Mouse (Mus musculus) embryonic facial prominence, embryonic 12.5 days (tissue): ENCODE measurements around the gene Neurog3. TPM values are rescaled to one million over a fixed set of nuclear protein-coding genes. Genes with fewer than 3 reads are reported as not detected.

ENCODE experiments used
- ATAC-seq: fragments of 200-750 bp; cut with Nextera tagmentation; 2 replicates; pipeline ENCODE4 v1.8.0; 2017; ENCODE audit not compliant: insufficient number of reproducible peaks, insufficient read depth, low FRiP score, low TSS enrichment
- H3K27ac ChIP-seq: fragments of 300-500 bp; sonication (generic); 2 replicates; pipeline ENCODE4 v1.5.1; 2016; ENCODE audit warnings: mild to moderate bottlenecking
- H3K27me3 ChIP-seq: fragments of 300-500 bp; sonication (generic); 2 replicates; pipeline ENCODE4 v1.6.1; 2016; ENCODE audit warnings: mild to moderate bottlenecking, moderate library complexity
- H3K36me3 ChIP-seq: fragments of 300-500 bp; sonication (generic); 2 replicates; pipeline ENCODE4 v1.6.1; 2016; ENCODE audit warnings: mild to moderate bottlenecking
- H3K4me1 ChIP-seq: fragments of 300-500 bp; sonication (generic); 2 replicates; pipeline ENCODE4 v1.6.1; 2016
- H3K4me2 ChIP-seq: fragments of 300-500 bp; sonication (generic); replicated peaks from 2 replicates; pipeline ENCODE4 v1.6.1; 2016; ENCODE audit warnings: mild to moderate bottlenecking, moderate library complexity
- H3K4me3 ChIP-seq: fragments of 300-500 bp; sonication (generic); 2 replicates; pipeline ENCODE4 v1.5.1; 2016; ENCODE audit warnings: mild to moderate bottlenecking
- H3K9ac ChIP-seq: fragments of 300-500 bp; sonication (generic); 2 replicates; pipeline ENCODE4 v1.6.1; 2016; ENCODE audit warnings: mild to moderate bottlenecking, moderate library complexity
- H3K9me3 ChIP-seq: fragments of 300-500 bp; sonication (generic); 2 replicates; pipeline ENCODE4 v1.6.1; 2016; ENCODE audit warnings: mild to moderate bottlenecking, moderate library complexity
- WGBS: fragments of 180-500 bp; shearing (Covaris S2); methylation state at CpG from one replicate; pipeline ENCODE4 v1.1.7; 2016; 5-methylcytosine and 5-hydroxymethylcytosine counted together
- polyA plus RNA-seq: library from polyadenylated mRNA; unstranded; fragments of >200 nt; fragmentation: Nextera tagmentation; extraction: Ambion mirVana; gene quantifications from 2 replicates; pipeline ENCODE4 v1.2.1, GENCODE M21; 2016

The Neurog3 gene
- polyA plus RNA-seq, 1 experiment from 2014 or later = 0.24 TPM

DNA sequence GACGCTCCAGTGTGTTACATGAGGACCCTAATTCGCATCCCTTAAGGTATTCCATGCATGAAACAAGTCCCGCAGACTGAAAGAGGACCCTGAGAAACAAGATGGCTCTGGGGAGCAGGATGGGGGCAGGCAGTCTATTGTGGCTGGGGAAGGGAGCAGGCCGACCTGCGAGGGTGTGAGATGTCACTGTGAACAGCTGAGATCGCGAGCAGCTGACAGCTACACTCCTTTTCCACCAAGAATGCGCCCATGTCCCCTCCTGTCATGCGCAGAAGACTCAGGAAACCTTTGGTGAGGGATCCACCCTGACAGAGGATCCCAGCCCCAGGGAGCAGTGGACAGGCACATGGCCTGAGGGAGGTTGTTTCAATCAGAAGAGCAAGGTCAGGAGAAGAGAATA is 25.8 kb upstream of the Neurog3 start:
- Histone ChIP-seq H3K36me3 (no peaks in the 10 kb centered on the region), H3K27ac (no peak overlapping the region), H3K4me3 (no peak overlapping the region), H3K27me3 (peaks cover 39% of the 10 kb centered on the region), H3K4me1 (peaks cover 5% of the 10 kb centered on the region; the same call in 1 of the 2 replicates), H3K4me2 (no peak overlapping the region), H3K9me3 (no peaks in the 10 kb centered on the region), H3K9ac (no peak overlapping the region)
- no peak for ATAC-seq
- WGBS = 63% methylated on average over 9 of the region's 9 CpGs

DNA sequence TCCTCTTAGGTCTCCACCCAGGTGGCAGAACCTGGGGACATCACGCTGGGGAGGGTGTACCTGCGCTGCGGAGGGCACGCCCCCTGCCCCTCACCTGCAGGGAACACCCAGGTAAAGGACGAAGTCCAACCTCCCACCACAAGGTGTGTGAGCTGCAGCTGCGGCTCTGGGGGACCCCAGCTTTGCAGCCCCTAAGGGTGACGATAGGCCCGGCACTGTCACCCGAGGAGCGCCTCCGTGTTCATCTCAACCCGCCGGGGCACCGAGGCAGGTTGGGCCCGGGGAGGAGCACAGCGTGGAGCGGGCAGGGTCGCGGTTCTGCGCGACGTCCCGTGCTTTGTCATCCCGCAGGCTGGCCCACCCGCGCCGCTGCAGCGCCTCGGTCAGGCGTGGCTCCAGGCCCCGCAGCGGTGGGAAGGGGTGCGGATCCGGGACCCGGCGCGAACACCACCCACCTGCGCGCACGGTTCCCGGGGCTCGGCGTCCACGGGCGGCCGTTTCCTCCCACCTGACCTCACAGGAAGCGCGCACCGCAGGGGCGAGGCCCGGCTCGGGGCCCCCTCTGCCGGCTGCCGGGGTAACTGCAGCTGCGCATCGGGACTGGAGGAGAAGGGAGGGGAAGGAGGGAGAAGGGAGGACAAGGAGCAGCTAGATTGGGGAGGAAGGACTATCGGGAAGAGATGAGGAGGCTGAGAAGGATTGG is 22.2 kb upstream of the Neurog3 start:
- Histone ChIP-seq H3K27ac (no peak overlapping the region), H3K9me3 (no peaks in the 10 kb centered on the region), H3K9ac (peak overlapping the region; percentile 75), H3K27me3 (peaks cover 35% of the 10 kb centered on the region), H3K4me3 (peak overlapping the region; percentile 74), H3K4me2 (peak overlapping the region; percentile 97), H3K4me1 (peaks cover 4% of the 10 kb centered on the region; the same call in 1 of the 2 replicates), H3K36me3 (no peaks in the 10 kb centered on the region)
- WGBS = under 1% methylated on average over 57 of the region's 57 CpGs
- ATAC-seq = peak; percentile 49; the same call in 1 of the 2 replicates

DNA sequence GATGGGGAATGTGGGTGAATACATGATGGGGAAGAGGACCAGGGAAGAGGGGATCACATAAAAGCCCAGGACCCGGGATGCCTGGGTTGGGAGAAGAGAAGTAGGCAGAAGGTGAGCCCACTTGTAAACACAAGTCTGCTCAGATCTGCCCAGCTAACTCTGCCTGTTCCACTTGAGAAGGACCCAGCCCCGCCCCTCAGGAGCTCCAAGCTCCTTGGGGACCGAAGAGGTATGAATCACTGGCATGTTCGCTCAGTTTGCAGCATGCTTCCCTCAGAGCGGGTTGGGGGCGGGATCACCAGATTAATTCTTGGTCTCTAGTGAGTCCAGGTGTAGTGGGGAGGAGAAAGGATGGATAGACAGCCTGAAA is 21.7 kb upstream of the Neurog3 start:
- Histone ChIP-seq H3K27ac (no peak overlapping the region), H3K27me3 (peaks cover 35% of the 10 kb centered on the region)
- 0 out of 2 replicates have a peak, but pooled peaks have one; percentile 13 for ATAC-seq

DNA sequence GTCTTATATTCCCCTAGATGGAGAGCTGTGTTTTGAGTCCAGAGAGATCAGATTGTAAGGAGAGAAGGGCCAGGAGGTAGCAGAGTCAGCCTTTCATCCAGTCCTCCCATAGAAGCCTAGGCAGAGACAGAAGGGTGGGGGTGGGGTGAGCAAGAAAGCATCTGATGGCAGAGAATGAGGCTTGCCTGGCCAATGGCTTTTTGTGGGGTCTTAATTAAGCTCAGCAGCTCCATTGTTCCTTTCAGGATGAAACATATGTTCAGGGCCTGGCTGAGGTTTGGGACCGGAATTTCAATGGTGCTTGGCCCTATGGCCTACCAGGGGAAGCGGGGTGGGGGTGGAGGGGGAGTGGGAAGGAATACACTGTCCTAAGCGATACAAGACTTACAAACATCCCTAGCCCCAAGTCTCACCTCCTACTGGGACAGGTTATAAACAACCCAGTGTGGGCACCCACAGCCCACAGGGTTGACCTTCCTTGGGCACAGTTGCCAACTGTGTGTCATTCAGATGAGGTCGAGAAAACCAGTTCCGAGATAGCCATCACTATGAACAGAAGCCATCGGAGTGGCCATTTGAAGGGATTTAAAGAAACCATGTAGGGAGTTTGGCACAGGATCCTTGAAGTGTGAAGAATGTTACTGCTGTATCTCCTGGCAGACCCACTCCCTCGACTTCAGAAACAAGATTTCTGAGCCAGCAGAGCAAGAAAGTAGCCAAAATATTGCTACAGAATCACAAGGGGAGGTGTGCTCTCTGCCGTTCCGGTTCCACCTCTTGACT is 18.8 kb upstream of the Neurog3 start:
- Histone ChIP-seq H3K9ac (no peak overlapping the region), H3K4me1 (peaks cover 4% of the 10 kb centered on the region; the same call in 1 of the 2 replicates), H3K36me3 (no peaks in the 10 kb centered on the region), H3K4me2 (no peak overlapping the region), H3K27me3 (peaks cover 17% of the 10 kb centered on the region), H3K4me3 (no peak overlapping the region), H3K9me3 (no peaks in the 10 kb centered on the region), H3K27ac (no peak overlapping the region)
- no peak for ATAC-seq
- 72% methylated on average over 9 of the region's 9 CpGs for WGBS

More for the DNA sequence above, 21.7 kb upstream of the Neurog3 start:
- Histone ChIP-seq H3K4me1 (peaks cover 4% of the 10 kb centered on the region; the same call in 1 of the 2 replicates), H3K9ac (peak overlapping the region; percentile 75), H3K36me3 (no peaks in the 10 kb centered on the region), H3K9me3 (no peaks in the 10 kb centered on the region), H3K4me3 (peak overlapping the region; percentile 74), H3K4me2 (peak overlapping the region; percentile 97)
- 39% methylated on average over 6 of the region's 6 CpGs for WGBS

DNA sequence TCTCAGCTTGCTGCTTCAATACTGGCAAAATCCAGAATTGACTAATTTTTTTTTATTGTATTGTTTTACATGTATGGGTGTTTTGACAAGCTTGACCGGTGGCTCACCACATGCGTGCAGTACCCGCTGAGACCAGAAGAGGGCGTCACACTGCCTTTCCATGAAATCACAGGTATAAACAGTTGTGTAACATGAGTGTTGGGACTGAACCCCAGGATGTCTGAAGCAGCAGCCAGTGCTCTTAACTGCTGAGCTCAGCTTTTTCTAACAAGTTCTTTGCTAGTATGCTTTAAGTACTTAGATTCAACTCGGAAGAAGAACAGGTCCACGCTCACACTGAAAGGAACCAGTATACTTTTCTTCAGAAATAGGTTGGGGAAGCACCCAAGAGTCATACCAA is 5.8 kb upstream of the Neurog3 start:
- Histone ChIP-seq H3K4me3 (no peak overlapping the region), H3K4me1 (0 out of 2 replicates have a peak, but pooled peaks cover 4% of the 10 kb centered on the region), H3K9me3 (no peaks in the 10 kb centered on the region), H3K9ac (no peak overlapping the region), H3K36me3 (no peaks in the 10 kb centered on the region), H3K27me3 (peaks cover 58% of the 10 kb centered on the region), H3K27ac (no peak overlapping the region), H3K4me2 (no peak overlapping the region)
- ATAC-seq = no peak
- WGBS = 46% methylated on average over 6 of the region's 6 CpGs

DNA sequence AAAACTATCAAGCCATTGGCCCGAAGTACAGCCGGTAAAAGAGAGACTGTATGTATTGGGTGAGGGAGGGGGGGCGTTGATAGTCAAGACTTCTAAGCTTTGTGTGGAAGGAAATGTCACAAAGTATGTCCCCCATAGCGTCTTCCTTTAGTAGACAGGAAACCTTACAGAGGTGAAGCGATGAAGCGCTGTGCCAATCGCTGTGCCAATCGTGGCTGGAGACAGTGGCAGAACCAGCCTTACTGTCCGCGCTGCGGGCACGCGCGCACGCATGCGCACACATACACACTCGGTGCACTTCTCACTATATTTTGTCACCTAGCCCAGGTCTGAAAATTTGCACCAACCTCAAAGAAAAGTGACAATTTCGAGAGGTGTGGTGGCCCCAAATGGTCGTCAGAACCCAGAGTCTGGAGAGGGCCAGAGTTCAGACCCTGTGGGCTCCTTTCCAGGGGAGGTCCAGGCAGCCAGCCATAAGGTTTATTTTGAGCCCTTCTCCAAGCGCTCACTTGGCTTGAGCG is 5.1 kb upstream of the Neurog3 start:
- Histone ChIP-seq H3K9me3 (no peaks in the 10 kb centered on the region), H3K4me2 (no peak overlapping the region), H3K4me1 (peaks cover 8% of the 10 kb centered on the region), H3K4me3 (no peak overlapping the region), H3K27ac (no peak overlapping the region), H3K27me3 (peaks cover 64% of the 10 kb centered on the region), H3K9ac (no peak overlapping the region), H3K36me3 (no peaks in the 10 kb centered on the region)
- no peak for ATAC-seq
- 41% methylated on average over 21 of the region's 21 CpGs for WGBS

DNA sequence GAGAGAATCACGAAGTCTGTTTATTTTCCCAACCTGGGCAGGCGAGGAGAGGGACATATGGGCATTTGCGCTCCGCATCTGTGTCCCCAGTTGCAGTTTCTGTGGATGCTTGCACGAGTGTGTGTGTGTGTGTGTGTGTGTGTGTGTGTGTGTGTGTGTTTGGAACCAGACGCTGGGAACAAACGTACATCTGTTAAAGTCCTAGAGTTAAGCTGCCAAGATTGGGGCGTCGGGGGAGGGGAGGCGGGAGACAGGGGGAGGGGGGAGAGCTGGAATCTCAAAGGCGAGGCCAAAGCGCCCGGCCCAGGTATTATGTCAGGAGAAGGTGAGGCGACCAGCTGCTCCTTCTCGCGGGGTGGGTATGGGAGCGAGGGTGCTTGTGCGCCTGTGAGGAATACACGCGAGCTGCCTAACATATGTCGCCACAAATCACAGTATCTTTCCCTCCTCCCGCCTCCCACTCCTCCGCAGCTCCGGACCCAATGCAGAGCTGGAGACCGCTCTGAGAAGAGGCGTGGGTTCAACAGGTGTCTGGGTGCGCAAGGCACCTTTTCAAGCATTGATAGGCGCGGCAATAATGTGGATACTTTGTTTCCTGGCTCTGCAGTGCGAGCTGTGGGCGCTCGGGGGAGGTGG is 4.5 kb upstream of the Neurog3 start:
- H3K4me1 ChIP-seq = peaks cover 14% of the 10 kb centered on the region
- peaks cover 71% of the 10 kb centered on the region for H3K27me3 ChIP-seq
- ATAC-seq = no peak
- no peaks in the 10 kb centered on the region for H3K9me3 ChIP-seq
- H3K9ac ChIP-seq = no peak overlapping the region
- H3K36me3 ChIP-seq = no peaks in the 10 kb centered on the region
- H3K27ac ChIP-seq = no peak overlapping the region
- no peak overlapping the region for H3K4me3 ChIP-seq
- no peak overlapping the region for H3K4me2 ChIP-seq
- WGBS = 2% methylated on average over 31 of the region's 32 CpGs

DNA sequence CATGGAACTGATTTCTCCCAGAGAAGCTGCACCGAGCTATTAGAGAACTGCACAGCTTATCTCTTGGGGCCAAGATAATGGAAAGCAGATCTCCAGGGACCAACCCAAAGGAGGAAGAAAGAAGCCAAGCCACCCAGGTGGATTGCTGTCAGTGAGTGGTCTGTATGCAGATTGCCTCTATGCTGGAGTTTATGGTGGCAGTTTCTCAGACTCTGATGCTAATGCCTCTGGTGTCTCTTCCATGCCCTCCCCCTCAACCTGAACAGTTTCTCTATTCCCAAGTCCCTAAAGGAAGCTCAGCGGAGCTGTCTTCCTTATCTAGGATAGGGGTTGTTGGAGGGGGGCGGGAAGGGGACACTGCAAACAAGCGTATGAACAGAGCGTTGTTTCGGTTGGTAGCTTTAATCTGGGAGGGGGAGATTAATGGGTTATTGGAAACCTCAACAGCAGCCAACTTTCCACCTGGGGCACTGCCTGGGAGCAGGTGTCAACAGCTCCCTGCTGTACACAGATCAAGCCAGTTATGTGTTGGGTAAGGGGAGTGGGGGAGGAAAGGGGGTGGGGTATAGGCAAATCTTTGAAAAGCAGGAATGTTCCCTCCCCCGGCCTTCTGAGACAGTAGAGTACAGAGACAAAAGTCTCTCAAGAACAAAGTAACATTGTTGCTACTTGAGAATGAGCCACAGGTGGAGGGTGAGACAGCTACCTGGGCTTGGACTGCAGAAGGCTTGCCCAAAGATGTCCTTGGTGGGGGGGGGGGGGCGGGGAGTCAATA is 3.0 kb downstream of the Neurog3 start:
- no peaks in the 10 kb centered on the region for H3K36me3 ChIP-seq
- H3K4me2 ChIP-seq = no peak overlapping the region
- no peaks in the 10 kb centered on the region for H3K9me3 ChIP-seq
- peaks cover 74% of the 10 kb centered on the region for H3K27me3 ChIP-seq
- H3K4me1 ChIP-seq = peaks cover 14% of the 10 kb centered on the region
- no peak overlapping the region for H3K27ac ChIP-seq
- no peak overlapping the region for H3K4me3 ChIP-seq
- ATAC-seq = no peak
- WGBS = 4% methylated on average over 8 of the region's 8 CpGs
- no peak overlapping the region for H3K9ac ChIP-seq

DNA sequence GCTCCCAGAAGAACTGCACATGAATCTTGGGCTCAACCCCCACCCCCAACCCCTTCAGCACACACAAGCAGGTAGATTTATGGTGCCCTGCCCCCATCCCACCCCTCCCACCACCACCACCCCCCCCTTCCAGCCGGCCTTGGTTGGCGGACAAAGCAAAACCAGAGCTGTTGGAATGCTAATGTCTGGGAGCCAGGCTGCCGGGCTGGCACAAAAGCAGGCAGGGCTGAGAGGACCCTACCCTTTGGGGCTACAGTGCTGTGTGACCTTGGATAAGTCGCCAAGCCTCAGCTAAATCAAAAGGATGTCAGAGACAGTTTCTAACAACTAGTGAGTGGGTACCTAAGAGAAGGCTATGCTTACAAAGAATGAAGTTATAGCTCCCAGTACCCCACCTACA is 4.3 kb downstream of the Neurog3 start:
- no peak for ATAC-seq
- H3K36me3 ChIP-seq = no peaks in the 10 kb centered on the region
- 17% methylated on average over 4 of the region's 4 CpGs for WGBS
- no peak overlapping the region for H3K4me2 ChIP-seq
- peaks cover 61% of the 10 kb centered on the region for H3K27me3 ChIP-seq
- no peaks in the 10 kb centered on the region for H3K9me3 ChIP-seq
- no peak overlapping the region for H3K27ac ChIP-seq
- H3K9ac ChIP-seq = no peak overlapping the region
- peaks cover 14% of the 10 kb centered on the region for H3K4me1 ChIP-seq
- H3K4me3 ChIP-seq = no peak overlapping the region

DNA sequence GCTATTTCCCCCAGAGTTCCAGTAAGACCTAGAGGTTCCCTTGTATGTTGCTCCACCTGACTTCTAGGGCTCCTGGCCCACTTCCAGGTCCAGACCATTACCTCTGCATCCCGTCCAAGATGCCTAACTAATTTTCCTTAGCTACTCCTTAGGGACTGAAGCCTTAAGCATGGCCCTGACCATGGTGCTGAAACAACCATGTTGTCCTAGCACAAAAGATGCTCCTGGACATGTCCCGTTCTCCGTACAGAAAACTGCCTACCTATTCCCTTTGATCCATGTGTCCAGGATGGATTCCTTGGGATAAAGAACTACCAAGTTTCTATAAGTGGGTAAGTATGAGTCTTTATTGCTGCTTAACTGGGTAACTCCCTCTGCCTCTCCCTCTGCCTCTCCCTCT is 5.2 kb downstream of the Neurog3 start:
- ATAC-seq = no peak
- Histone ChIP-seq H3K4me1 (peaks cover 8% of the 10 kb centered on the region), H3K36me3 (no peaks in the 10 kb centered on the region), H3K4me2 (no peak overlapping the region), H3K9me3 (no peaks in the 10 kb centered on the region), H3K27ac (no peak overlapping the region), H3K9ac (no peak overlapping the region), H3K4me3 (no peak overlapping the region), H3K27me3 (peaks cover 52% of the 10 kb centered on the region)
- 18% methylated on average over 3 of the region's 3 CpGs for WGBS

DNA sequence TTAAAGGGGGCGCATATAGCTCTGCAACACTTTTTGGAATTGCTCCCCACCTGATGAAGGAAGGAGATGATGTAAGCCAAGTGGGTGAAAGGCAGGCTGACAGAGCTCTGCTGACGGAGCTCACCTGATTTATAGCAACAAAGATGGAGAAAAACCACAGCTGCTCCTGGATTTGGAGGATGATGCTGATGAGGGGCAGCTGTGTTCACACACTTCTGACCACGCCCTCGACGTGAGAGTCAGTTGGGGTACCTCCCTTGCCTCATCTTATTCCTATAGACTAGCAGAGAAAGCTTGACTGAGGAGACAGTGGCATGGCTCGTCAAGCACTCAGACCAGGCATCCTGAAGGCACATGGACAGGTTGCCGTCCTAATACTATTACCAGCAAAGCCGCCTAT is 10.9 kb downstream of the Neurog3 start, which contains the start of gene Fam241b:
Fam241b (minus strand) TSS at position 101 of the 400 bp plus-strand sequence.
- Histone ChIP-seq H3K4me2 (no peak within 1 kb of the TSS), H3K9me3 (no peaks in the 10 kb centered on the region)
- ATAC-seq = no peak

More for the DNA sequence above, 10.9 kb downstream of the Neurog3 start, which contains the start of gene Fam241b:
- H3K27me3 ChIP-seq = peaks cover 3% of the 10 kb centered on the region
- WGBS = 60% methylated on average over 8 of the region's 8 CpGs
- no peaks in the 10 kb centered on the region for H3K36me3 ChIP-seq
- no peak within 1 kb of the TSS for H3K9ac ChIP-seq
- H3K4me3 ChIP-seq = no peak within 1 kb of the TSS
- H3K27ac ChIP-seq = no peak within 1 kb of the TSS
- no peaks in the 10 kb centered on the region for H3K4me1 ChIP-seq
